Mouse (Mus musculus) kidney, embryonic 15.5 days (tissue): ENCODE data around the gene Mad2l2. TPM values are rescaled to one million over a fixed set of nuclear protein-coding genes. Genes with fewer than 3 reads are reported as not detected.

ENCODE experiments used
- ATAC-seq: fragments of 200-750 bp; cut with Nextera tagmentation; replicated peaks from 2 replicates; pipeline ENCODE4 v1.8.0; 2017; ENCODE audit warnings: moderate TSS enrichment; ENCODE audit not compliant: low FRiP score
- H3K27ac ChIP-seq: fragments of 300-500 bp; sonication (generic); 2 replicates; pipeline ENCODE4 v1.5.1; 2015; ENCODE audit warnings: mild to moderate bottlenecking, inconsistent platforms
- H3K27me3 ChIP-seq: fragments of 300-500 bp; sonication (generic); 2 replicates; pipeline ENCODE4 v1.6.1; 2015; ENCODE audit warnings: inconsistent platforms
- H3K36me3 ChIP-seq: fragments of 300-500 bp; sonication (generic); 2 replicates; pipeline ENCODE4 v1.6.1; 2015; ENCODE audit warnings: inconsistent platforms
- H3K4me1 ChIP-seq: fragments of 300-500 bp; sonication (generic); 2 replicates; pipeline ENCODE4 v1.6.1; 2015; ENCODE audit warnings: inconsistent platforms
- H3K4me2 ChIP-seq: fragments of 300-500 bp; sonication (generic); 2 replicates; pipeline ENCODE4 v1.6.1; 2015; ENCODE audit warnings: moderate library complexity, mild to moderate bottlenecking, inconsistent platforms
- H3K4me3 ChIP-seq: fragments of 300-500 bp; sonication (generic); replicated peaks from 2 replicates; pipeline ENCODE4 v1.5.1; 2015; ENCODE audit warnings: mild to moderate bottlenecking, inconsistent platforms
- H3K9ac ChIP-seq: fragments of 300-500 bp; sonication (generic); 2 replicates; pipeline ENCODE4 v1.6.1; 2015; ENCODE audit warnings: mild to moderate bottlenecking, inconsistent platforms
- H3K9me3 ChIP-seq: fragments of 300-500 bp; sonication (generic); replicated peaks from 2 replicates; pipeline ENCODE4 v1.6.1; 2016; ENCODE audit warnings: inconsistent platforms
- WGBS: fragments of 180-500 bp; shearing (Covaris S2); methylation state at CpG from one replicate; pipeline ENCODE4 v1.1.7; 2015; ENCODE audit warnings: mixed read lengths; 5-methylcytosine and 5-hydroxymethylcytosine counted together
- polyA plus RNA-seq: library from polyadenylated mRNA; unstranded; fragments of >200 nt; fragmentation: Nextera tagmentation; extraction: Ambion mirVana; gene quantifications from 2 replicates; pipeline ENCODE4 v1.2.1, GENCODE M21; 2015

Gene Mad2l2
- polyA plus RNA-seq, 1 experiment from 2014 or later = 69.8 TPM

DNA sequence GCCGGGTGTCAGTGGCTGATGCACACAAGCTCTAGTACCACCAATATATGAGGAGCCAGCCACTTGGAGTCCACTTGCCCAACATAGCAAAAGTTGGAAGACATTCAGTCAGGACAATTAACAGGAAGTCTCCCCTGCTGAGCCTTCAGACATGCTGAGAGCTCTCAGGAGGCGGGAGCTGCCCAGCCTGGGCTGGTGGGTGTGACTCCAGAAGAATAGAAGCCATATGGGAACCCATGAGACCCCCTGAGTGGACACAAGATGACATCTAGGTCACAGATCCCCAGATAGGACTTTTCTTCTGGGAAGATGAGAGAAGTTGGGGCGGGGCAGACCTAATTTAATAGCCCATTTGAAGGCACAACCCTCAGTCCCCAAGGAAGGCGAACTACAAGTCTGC lies 41.0 kb upstream of the Mad2l2 start:
- H3K27ac ChIP-seq = no peak overlapping the region
- 70% methylated on average over 4 of the region's 4 CpGs for WGBS
- H3K4me1 ChIP-seq = peaks cover 36% of the 10 kb centered on the region
- H3K9ac ChIP-seq = no peak overlapping the region
- H3K9me3 ChIP-seq = no peaks in the 10 kb centered on the region
- no peak overlapping the region for H3K4me2 ChIP-seq
- no peak for ATAC-seq
- no peaks in the 10 kb centered on the region for H3K36me3 ChIP-seq
- H3K4me3 ChIP-seq = no peak overlapping the region
- H3K27me3 ChIP-seq = no peaks in the 10 kb centered on the region

DNA sequence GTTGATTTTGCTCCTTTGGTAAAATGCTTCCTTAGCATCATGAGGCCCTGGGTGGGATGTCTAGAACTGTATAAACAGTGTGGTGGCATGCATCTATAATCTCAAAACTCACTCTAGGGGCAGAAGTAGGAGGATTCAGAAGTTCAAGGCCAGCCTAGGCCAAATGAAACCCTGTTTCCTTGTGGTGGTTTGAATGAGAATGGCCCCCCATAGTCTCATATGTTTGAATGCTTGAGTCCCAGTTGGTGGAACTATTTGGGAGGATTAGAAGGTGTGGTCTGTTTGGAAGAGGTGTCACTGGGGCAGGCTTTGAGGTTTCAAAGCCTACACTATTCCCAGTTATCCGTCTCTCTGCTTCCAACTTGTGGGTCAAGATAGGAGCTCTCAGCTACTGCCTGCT lies 39.0 kb upstream of the Mad2l2 start:
- Histone ChIP-seq H3K4me2 (no peak overlapping the region), H3K27ac (no peak overlapping the region), H3K4me3 (no peak overlapping the region), H3K9ac (no peak overlapping the region), H3K4me1 (peaks cover 20% of the 10 kb centered on the region), H3K27me3 (no peaks in the 10 kb centered on the region), H3K36me3 (no peaks in the 10 kb centered on the region), H3K9me3 (no peaks in the 10 kb centered on the region)
- 97% methylated on average over 1 of the region's 1 CpGs for WGBS
- no peak for ATAC-seq

DNA sequence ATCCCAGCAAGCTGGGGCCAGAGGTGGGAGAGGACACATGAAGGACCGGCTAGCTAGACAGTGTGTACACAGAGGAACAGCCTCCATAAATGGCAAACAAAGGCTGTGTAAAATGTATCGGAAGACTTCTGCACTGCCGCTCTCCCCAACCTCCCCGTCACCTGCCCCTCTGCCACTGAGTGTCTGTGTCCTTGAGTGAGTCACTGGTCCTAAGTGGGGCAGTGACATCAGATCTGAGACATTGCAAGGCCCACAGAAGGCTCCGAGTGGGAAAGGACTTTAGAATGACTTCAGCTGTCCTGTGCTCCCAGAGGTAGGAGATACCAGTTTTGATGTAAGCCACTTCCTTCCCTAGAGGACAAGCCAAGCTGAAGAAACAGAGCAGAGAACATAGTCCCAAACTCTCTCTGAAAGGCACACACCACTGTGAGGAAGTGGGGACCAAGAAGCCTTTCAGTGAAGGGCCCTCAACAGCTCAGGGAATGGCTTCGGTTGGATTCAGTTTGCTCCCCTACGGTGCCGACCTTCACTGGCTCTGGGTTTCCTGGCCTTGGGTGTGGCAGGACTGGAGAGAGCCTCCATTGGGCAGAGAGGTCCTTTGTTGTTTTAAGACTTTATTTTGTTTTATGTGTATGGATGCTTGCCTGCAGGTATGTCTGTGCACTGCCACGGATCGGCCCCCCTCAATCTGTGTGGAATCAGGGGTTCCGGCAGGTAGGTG lies 37.5 kb upstream of the Mad2l2 start:
- Histone ChIP-seq H3K4me2 (no peak overlapping the region), H3K27me3 (no peaks in the 10 kb centered on the region), H3K36me3 (no peaks in the 10 kb centered on the region), H3K27ac (no peak overlapping the region), H3K9ac (no peak overlapping the region), H3K4me3 (no peak overlapping the region), H3K4me1 (peaks cover 8% of the 10 kb centered on the region), H3K9me3 (no peaks in the 10 kb centered on the region)
- ATAC-seq = no peak
- whole genome bisulfite sequencing = 91% methylated on average over 11 of the region's 11 CpGs

DNA sequence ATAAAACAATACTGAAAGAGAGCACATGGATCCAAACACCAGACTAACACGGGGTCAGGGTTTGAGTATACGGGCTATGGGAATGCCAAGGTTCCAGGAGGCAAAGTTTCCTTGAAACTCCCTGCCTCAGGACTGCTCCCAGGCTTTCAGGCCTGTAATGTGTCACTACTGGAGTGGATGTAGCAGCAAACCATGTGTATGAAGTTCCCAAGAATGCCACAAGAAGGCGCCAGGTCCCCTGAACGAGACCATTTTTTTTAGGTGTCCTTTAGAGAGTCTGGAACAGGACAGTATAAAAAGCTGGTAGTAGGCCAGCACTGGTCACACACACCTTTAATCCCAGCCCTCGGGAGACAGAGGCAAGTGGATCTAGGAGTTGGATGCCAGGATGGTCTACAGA lies 36.0 kb upstream of the Mad2l2 start:
- H3K27me3 ChIP-seq = no peaks in the 10 kb centered on the region
- ATAC-seq = no peak
- 0 out of 2 replicates have a peak, but pooled peaks cover 3% of the 10 kb centered on the region for H3K4me1 ChIP-seq
- H3K36me3 ChIP-seq = no peaks in the 10 kb centered on the region
- no peaks in the 10 kb centered on the region for H3K9me3 ChIP-seq
- no peak overlapping the region for H3K4me2 ChIP-seq
- H3K4me3 ChIP-seq = no peak overlapping the region
- no peak overlapping the region for H3K9ac ChIP-seq
- WGBS = 90% methylated on average over 5 of the region's 5 CpGs
- H3K27ac ChIP-seq = no peak overlapping the region

DNA sequence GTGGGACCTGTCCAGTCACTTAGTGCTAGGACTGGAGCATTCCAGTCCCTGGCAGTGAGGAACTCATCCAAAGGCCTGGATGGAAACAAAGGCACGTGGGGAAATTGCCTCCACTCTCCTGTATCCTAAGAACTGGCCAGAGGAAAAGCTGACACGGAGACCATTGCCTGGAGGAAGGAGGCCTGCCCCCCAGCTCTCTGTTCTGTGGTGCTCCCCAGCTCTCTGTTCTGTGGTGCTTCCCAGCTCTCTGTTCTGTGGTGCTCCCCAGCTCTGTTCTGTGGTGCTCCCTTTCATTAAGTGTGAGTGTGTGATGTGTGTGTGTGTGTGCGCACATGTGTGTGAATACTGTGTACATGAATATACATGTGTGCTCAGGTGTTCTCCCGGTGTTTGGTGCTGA lies 35.1 kb upstream of the Mad2l2 start:
- 76% methylated on average over 4 of the region's 4 CpGs for WGBS
- H3K9ac ChIP-seq = no peak overlapping the region
- H3K4me1 ChIP-seq = 0 out of 2 replicates have a peak, but pooled peaks cover 3% of the 10 kb centered on the region
- no peak overlapping the region for H3K4me3 ChIP-seq
- H3K27me3 ChIP-seq = no peaks in the 10 kb centered on the region
- no peak overlapping the region for H3K27ac ChIP-seq
- no peaks in the 10 kb centered on the region for H3K9me3 ChIP-seq
- ATAC-seq = no peak
- no peaks in the 10 kb centered on the region for H3K36me3 ChIP-seq
- no peak overlapping the region for H3K4me2 ChIP-seq

DNA sequence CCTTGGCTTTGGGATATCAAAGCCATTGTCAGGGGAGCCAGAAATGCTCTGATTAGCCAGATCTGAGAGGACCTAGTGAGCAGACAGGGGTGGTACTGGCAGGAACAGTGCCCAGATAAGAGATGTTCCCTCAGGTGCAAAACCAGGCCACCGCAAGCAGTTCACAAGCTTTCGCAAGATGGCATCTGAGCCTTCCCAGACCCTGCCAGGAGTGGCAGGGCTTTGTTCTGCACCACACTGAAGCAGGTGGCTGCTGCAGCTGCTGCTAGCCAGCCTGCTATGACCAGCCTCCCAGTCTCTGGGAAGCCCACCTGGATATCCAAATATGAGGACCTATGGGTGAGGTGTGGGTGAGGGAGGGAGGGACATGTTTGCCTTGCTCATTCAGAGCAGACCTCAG lies 32.2 kb upstream of the Mad2l2 start:
- H3K27me3 ChIP-seq = no peaks in the 10 kb centered on the region
- no peak for ATAC-seq
- no peaks in the 10 kb centered on the region for H3K9me3 ChIP-seq
- H3K9ac ChIP-seq = no peak overlapping the region
- no peak overlapping the region for H3K4me3 ChIP-seq
- H3K4me2 ChIP-seq = no peak overlapping the region
- 0 out of 2 replicates have a peak, but pooled peaks cover 9% of the 10 kb centered on the region for H3K4me1 ChIP-seq
- no peak overlapping the region for H3K27ac ChIP-seq
- H3K36me3 ChIP-seq = no peaks in the 10 kb centered on the region
- 98% methylated on average over 2 of the region's 2 CpGs for WGBS

DNA sequence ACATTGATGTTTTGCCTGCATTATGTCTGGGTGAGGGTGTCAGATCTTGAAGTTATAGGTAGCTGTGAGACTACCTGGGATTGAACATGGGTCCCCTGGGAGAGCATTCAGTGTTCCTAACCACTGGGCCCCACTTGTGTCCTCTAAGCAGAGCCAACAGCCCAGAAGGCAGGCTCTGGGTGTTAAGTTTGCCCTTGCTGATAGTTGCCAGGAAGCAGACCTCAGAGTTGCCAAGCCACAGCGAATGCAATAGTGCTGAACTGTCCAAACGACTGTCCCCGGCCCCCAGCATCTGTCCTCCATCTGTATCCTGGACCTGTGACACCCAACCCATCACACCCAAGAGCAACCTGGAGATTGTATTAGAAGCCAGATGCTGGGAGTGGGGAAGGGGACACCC lies 31.5 kb upstream of the Mad2l2 start:
- H3K36me3 ChIP-seq = no peaks in the 10 kb centered on the region
- no peak overlapping the region for H3K9ac ChIP-seq
- H3K27me3 ChIP-seq = no peaks in the 10 kb centered on the region
- no peak overlapping the region for H3K27ac ChIP-seq
- WGBS = 68% methylated on average over 3 of the region's 3 CpGs
- 0 out of 2 replicates have a peak, but pooled peaks cover 9% of the 10 kb centered on the region for H3K4me1 ChIP-seq
- no peak overlapping the region for H3K4me2 ChIP-seq
- no peak overlapping the region for H3K4me3 ChIP-seq
- no peaks in the 10 kb centered on the region for H3K9me3 ChIP-seq
- ATAC-seq = no peak

DNA sequence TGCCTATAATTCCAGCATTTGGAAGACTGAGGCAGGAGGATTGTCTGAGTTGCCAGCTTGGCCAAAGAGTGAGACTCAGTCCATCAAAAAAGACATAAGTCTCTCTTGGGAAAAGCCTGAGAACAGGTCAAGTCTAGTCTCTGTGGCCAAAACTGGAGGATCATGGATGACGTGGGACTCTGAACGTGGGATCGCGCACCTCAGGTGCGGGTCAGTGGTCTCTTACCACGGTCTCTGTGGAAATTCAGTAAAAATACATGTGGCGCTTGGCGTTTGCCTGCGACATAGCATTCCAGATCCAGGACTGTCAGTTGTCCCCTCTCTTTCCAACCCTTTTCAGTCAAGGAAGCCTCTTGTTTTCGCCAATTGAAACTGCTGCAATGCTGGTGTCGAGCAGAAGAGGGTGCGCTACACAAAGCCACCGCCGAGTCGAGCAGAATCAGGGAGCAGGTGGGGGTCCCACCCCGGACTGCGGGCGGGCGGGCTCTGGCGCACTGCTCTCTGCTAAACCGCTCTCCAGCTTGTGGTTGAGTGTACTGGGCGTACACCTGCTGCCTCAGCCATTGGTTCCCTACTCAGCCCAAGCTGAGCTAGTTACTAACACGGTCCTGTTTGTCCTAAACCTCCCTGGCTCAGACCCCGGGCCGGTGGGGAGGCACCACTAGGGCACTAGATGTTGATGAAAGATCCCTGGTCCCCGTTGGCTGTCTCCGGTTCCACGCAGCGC lies 28.2 kb upstream of the Mad2l2 start:
- Histone ChIP-seq H3K4me2 (peak overlapping the region; percentile 57), H3K4me1 (peaks cover 7% of the 10 kb centered on the region), H3K27me3 (peaks cover 5% of the 10 kb centered on the region; the same call in 1 of the 2 replicates), H3K36me3 (no peaks in the 10 kb centered on the region), H3K27ac (no peak overlapping the region), H3K4me3 (peak overlapping the region; percentile 29), H3K9me3 (no peaks in the 10 kb centered on the region), H3K9ac (peak overlapping the region; percentile 26; the same call in 1 of the 2 replicates)
- 20% methylated on average over 29 of the region's 29 CpGs for WGBS
- ATAC-seq = peak; percentile 79

DNA sequence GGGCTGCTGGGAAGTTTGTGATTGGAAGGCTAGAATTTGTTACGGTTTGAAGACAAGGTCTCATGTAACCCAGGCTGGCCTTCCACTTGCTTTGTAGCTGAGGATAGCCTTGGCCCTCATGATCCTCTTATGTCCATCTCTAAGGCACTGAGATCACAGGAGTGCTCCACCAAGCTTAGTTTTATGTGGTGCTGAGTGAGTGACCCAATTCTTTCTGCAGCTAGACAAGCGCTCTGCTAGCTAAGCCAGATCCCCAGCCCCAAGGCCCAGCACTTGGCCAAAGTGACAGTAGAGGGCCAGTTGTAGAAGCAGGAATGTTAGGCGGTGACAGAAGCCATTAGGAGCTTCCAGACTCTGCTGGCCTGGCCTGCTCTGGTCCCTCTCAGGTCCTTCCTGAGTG lies 26.0 kb upstream of the Mad2l2 start:
- peaks cover 29% of the 10 kb centered on the region for H3K4me1 ChIP-seq
- WGBS = 80% methylated on average over 3 of the region's 3 CpGs
- no peak overlapping the region for H3K4me3 ChIP-seq
- ATAC-seq = no peak
- H3K27ac ChIP-seq = no peak overlapping the region
- H3K9me3 ChIP-seq = no peaks in the 10 kb centered on the region
- H3K4me2 ChIP-seq = no peak overlapping the region
- H3K9ac ChIP-seq = no peak overlapping the region
- peaks cover 15% of the 10 kb centered on the region for H3K27me3 ChIP-seq
- no peaks in the 10 kb centered on the region for H3K36me3 ChIP-seq

DNA sequence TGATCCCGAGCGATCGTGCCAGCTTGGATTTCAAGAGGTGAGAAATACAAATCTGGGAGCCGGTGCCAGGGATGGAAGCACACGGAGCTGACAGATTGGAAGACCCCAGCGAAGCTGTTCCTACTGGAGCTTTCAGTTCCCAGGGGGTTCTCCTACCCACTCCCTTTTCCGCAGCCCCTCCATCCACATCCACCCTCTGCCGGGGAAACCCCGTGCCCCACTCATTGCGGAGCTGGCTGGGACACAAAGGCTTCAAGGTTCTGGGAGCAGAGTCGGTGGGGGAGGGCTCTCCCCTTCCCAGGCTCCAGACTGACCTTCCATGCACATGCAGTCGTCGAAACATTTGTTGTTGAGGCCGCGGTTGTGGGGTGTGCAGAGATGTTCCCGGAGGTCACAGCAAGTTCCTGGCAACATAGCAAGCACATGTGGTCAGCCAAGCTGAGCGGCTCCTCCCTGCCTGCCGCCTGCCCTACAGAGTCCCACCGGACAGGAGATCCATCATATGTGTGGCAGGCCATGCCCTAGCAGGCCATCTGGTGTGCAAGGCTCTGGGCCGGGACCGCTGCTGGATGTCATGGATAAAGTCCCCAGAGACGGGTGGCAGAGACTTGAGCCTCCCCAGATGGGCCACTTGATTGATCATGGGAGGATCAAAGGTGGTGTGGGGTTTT lies 22.4 kb upstream of the Mad2l2 start:
- H3K9ac ChIP-seq = 0 out of 2 replicates have a peak overlapping the region, but pooled peaks have one; percentile 8
- peak overlapping the region; percentile 16 for H3K4me3 ChIP-seq
- ATAC-seq = peak; percentile 91
- peak overlapping the region; percentile 51 for H3K4me2 ChIP-seq
- no peaks in the 10 kb centered on the region for H3K9me3 ChIP-seq
- 6% methylated on average over 22 of the region's 22 CpGs for WGBS
- H3K4me1 ChIP-seq = peaks cover 27% of the 10 kb centered on the region
- peaks cover 19% of the 10 kb centered on the region for H3K27me3 ChIP-seq
- H3K36me3 ChIP-seq = no peaks in the 10 kb centered on the region
- H3K27ac ChIP-seq = peak overlapping the region; percentile 57

DNA sequence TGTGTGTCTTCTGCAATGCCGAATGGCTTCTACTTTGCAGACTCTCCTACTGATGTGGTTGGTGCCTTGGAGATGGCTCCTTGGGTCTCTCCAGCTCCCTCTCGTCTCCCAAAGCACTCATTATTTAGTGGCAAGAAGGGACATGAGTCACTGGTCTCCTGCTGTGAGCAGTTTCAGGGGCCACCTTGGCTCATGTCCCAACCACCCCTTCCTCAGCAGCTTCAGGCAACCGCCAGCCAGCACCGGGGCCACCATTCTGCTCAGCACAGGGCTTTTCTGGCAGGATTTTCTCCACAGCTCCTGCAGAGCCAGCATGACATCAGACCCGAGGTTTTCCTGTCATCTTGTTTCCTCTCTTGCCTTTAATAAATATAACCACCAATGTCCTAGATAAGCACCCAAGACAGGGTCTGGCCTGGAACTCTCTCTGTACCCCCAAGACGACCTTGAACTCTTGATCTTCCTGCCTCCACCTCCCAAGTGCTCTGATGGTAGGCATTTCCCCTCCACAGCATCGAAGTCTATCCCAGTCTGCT lies 21.6 kb upstream of the Mad2l2 start:
- H3K4me3 ChIP-seq = no peak overlapping the region
- H3K4me2 ChIP-seq = 0 out of 2 replicates have a peak overlapping the region, but pooled peaks have one; percentile 51
- H3K9me3 ChIP-seq = no peaks in the 10 kb centered on the region
- H3K27me3 ChIP-seq = peaks cover 19% of the 10 kb centered on the region
- H3K36me3 ChIP-seq = no peaks in the 10 kb centered on the region
- peaks cover 27% of the 10 kb centered on the region for H3K4me1 ChIP-seq
- WGBS = 46% methylated on average over 7 of the region's 7 CpGs
- ATAC-seq = no peak
- H3K9ac ChIP-seq = no peak overlapping the region
- H3K27ac ChIP-seq = no peak overlapping the region

DNA sequence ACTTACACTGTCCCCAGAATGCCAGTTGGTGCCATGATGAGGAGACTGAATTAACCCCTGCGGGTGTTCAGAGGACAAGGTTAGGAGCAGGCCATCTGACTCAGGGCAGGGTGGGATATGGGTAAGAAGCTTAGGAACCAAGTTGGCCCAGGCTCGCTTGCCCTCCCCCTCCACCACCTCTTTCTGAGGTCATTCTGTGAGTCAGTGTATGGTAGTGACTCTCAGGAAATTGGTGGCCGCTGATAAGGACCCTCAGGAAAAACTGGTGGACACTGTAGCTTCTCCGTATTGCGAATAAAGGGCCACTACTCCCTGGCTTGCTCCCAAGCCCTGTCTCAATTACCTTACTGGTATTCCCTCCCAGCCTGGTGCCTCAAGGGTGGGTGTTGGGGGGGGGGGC lies 21.0 kb upstream of the Mad2l2 start:
- Histone ChIP-seq H3K36me3 (no peaks in the 10 kb centered on the region), H3K4me1 (peaks cover 27% of the 10 kb centered on the region), H3K9ac (no peak overlapping the region), H3K4me3 (no peak overlapping the region), H3K27me3 (peaks cover 19% of the 10 kb centered on the region), H3K4me2 (no peak overlapping the region), H3K9me3 (no peaks in the 10 kb centered on the region), H3K27ac (no peak overlapping the region)
- ATAC-seq = no peak
- WGBS = 72% methylated on average over 5 of the region's 5 CpGs
